Mouse (Mus musculus) B cell, adult (primary cell): ENCODE data around the gene Pilrb2. TPM values are rescaled to one million over a fixed set of nuclear protein-coding genes. Genes with fewer than 3 reads are reported as not detected.

Source experiments
- total RNA-seq: library from RNA; stranded (reverse); gene quantifications from 4 replicates; pipeline ENCODE4 v1.2.4, GENCODE M21; 2023; ENCODE audit not compliant: inconsistent age

The Pilrb2 gene
- total RNA-seq = 1.1 to 2.5 TPM (median 1.6 TPM) in 3 of 4 replicates, not detected in the other

DNA sequence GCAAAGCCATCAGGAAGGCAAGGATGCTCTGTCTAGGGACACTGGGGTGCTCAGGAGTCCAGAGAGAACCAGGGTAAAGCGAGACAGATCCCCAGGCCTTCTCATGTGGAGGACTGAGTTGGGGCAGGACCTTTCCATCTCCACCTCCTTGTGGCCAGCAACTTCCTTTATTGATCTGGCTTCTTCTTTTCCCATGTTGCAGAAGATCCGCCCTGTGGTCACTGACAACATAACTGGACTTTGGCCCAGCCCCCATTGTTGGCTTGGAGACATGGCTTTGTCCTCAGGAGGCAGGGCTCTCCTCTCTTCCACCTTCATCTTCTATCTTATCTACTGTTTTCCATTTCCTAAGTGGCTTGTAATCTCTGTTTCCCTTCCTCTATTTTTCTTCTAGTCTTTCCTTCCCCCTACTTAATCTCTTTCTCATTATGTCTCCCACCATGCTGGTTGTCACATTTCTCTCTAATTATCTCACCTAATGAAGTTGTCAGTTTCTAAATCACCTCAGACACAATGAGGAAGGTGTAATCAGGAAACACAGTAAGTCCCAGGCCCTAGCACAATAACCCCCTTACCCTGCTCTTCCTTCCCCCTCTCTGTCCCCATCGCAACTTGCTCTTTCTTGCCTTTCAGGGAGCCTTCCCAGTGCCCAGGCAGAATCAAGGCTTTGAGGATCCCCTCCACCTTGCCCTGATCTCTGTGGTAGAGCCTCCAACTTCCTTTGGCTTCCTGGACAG lies at the start of gene Pilrb2:
Pilrb2 (minus strand) TSS at position 172 of the 737 bp plus-strand sequence.

DNA sequence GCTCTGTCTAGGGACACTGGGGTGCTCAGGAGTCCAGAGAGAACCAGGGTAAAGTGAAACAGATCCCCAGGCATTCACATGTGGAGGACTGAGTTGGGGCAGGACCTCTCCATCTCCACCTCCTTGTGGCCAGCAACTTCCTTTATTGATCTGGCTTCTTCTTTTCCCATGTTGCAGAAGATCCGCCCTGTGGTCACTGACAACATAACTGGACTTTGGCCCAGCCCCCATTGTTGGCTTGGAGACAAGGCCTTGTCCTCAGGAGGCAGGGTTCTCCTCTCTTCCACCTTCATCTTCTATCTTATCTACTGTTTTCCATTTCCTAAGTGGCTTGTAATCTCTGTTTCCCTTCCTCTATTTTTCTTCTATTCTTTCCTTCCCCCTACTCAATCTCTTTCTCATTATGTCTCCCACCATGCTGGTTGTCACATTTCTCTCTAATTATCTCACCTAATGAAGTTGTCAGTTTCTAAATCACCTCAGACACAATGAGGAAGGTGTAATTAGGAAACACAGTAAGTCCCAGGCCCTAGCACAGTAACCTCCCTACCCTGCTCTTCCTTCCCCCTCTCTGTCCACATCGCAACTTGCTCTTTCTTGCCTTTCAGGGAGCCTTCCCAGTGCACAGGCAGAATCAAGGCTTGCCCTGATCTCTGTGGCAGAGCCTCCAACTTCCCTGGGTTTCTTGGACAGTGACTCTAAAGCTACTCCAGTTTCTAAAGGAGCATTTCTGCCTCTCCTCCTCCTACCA lies 13.5 kb downstream of the Pilrb2 start, which contains the start of gene Pilrb1:
Pilrb1 (minus strand) TSS at position 147 of the 751 bp plus-strand sequence.

DNA sequence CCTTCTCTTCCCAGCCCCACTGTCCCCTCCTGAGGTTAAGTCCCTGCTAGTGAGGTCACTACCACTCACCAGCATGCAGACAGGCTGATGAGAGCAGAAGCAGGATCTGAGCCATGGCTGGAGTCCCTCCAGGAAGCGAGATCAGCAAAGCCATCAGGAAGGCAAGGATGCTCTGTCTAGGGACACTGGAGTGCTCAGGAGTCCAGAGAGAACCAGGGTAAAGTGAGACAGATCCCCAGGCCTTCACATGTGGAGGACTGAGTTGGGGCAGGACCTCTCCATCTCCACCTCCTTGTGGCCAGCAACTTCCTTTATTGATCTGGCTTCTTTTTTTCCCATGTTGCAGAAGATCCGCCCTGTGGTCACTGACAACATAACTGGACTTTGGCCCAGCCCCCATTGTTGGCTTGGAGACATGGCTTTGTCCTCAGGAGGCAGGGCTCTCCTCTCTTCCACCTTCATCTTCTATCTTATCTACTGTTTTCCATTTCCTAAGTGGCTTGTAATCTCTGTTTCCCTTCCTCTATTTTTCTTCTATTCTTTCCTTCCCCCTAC lies 35.6 kb downstream of the Pilrb2 start, which contains the start of gene Pilra:
Pilra (minus strand) TSS at position 316 of the 555 bp plus-strand sequence.

Other genes starting within 250 kb of the Pilrb2 start
- 0.22 to 0.45 TPM (median 0.30 TPM) in 3 of 4 replicates, not detected in the other for gene Fbxo24, start 242.8 kb downstream of the Pilrb2 start, total RNA-seq
- 206 to 213 TPM (median 209 TPM) in 4 replicates for gene Lrch4, start 242.7 kb downstream of the Pilrb2 start, total RNA-seq
- 58.1 to 62.4 TPM (median 60.8 TPM) in 4 replicates for gene Gm20605, start 242.6 kb downstream of the Pilrb2 start, total RNA-seq
- gene Sap25, start 230.5 kb downstream of the Pilrb2 start, total RNA-seq = 84.0 to 92.8 TPM (median 85.8 TPM) in 4 replicates
- not detected in 4 replicates for gene Irs3, start 226.1 kb downstream of the Pilrb2 start, total RNA-seq
- 17.4 to 20.9 TPM (median 18.1 TPM) in 4 replicates for gene Agfg2, start 187.1 kb downstream of the Pilrb2 start, total RNA-seq
- 0.21 to 0.48 TPM (median 0.42 TPM) in 4 replicates for gene Nyap1, start 130.2 kb downstream of the Pilrb2 start, total RNA-seq
- 201 to 221 TPM (median 212 TPM) in 4 replicates for gene Tsc22d4, start 126.1 kb downstream of the Pilrb2 start, total RNA-seq
- 19.3 to 26.7 TPM (median 22.2 TPM) in 4 replicates for gene Ppp1r35, start 93.0 kb downstream of the Pilrb2 start, total RNA-seq
- gene Mepce, start 84.2 kb downstream of the Pilrb2 start, total RNA-seq = 82.8 to 102 TPM (median 90.4 TPM) in 4 replicates
- 19.2 to 24.6 TPM (median 22.6 TPM) in 4 replicates for gene Zcwpw1, start 84.0 kb downstream of the Pilrb2 start, total RNA-seq
- 1.3 to 3.1 TPM (median 1.7 TPM) in 4 replicates for gene Pilra, start 35.5 kb downstream of the Pilrb2 start, total RNA-seq
- gene Pilrb1, start 13.7 kb downstream of the Pilrb2 start, total RNA-seq = 1.3 to 3.3 TPM (median 1.5 TPM) in 4 replicates
- gene Cyp3a13, start 49.8 kb upstream of the Pilrb2 start, total RNA-seq = not detected in 4 replicates
- not detected in 4 replicates for gene Gjc3, start 91.3 kb upstream of the Pilrb2 start, total RNA-seq
- not detected in 4 replicates for gene Azgp1, start 109.7 kb upstream of the Pilrb2 start, total RNA-seq
- gene Smok3a, start 149.4 kb upstream of the Pilrb2 start, total RNA-seq = not detected in 4 replicates
- not detected in 4 replicates for gene Smok3b, start 149.6 kb upstream of the Pilrb2 start, total RNA-seq
- gene Smok3c, start 181.4 kb upstream of the Pilrb2 start, total RNA-seq = not detected in 4 replicates
- 15.6 to 18.0 TPM (median 17.9 TPM) in 4 replicates for gene Zkscan1, start 213.3 kb upstream of the Pilrb2 start, total RNA-seq
- gene Zscan21, start 245.1 kb upstream of the Pilrb2 start, total RNA-seq = 8.6 to 10.5 TPM (median 9.9 TPM) in 4 replicates